Mouse (Mus musculus): Measurements from ENCODE around the gene Snrnp200. TPM values are rescaled to one million over a fixed set of nuclear protein-coding genes. Genes with fewer than 3 reads are reported as not detected.

The Snrnp200 gene
- polyA plus RNA-seq, 1 experiment, result 63.6 TPM

GRCm38 (mm10) chr2:127217746-127218145 is 9.6 kb downstream of the Snrnp200 start:
- Histone ChIP-seq H3K27ac (ENCODE audit: insufficient read depth, low read length) (no peak overlapping the region), H3K4me1 (ENCODE audit: control insufficient read depth, insufficient read depth, low read length) (no peaks in the 10 kb centered on the region), H3K4me3 (ENCODE audit: insufficient read depth, low read length) (no peak overlapping the region)
- TF ChIP-seq CTCF (IDR thresholded peaks at IDR 0.05; ENCODE audit: borderline replicate concordance, insufficient read depth, low read length) (no peak), POLR2A (IDR thresholded peaks at IDR 0.05; ENCODE audit: low read depth, low read length) (no peak)

GRCm38 (mm10) chr2:127225261-127225660 is 17.1 kb downstream of the Snrnp200 start:
- TF ChIP-seq POLR2A (IDR thresholded peaks at IDR 0.05; ENCODE audit: low read depth, low read length) (no peak), CTCF (IDR thresholded peaks at IDR 0.05; ENCODE audit: borderline replicate concordance, insufficient read depth, low read length) (no peak)
- Histone ChIP-seq H3K4me1 (ENCODE audit: control insufficient read depth, insufficient read depth, low read length) (no peaks in the 10 kb centered on the region), H3K27ac (ENCODE audit: insufficient read depth, low read length) (no peak overlapping the region), H3K4me3 (ENCODE audit: insufficient read depth, low read length) (no peak overlapping the region)

GRCm38 (mm10) chr2:127237897-127238610 is 29.9 kb downstream of the Snrnp200 start:
- H3K27ac ChIP-seq (ENCODE audit: insufficient read depth, low read length), result no peak overlapping the region
- no peaks in the 10 kb centered on the region for H3K4me1 ChIP-seq (ENCODE audit: control insufficient read depth, insufficient read depth, low read length)
- TF ChIP-seq POLR2A (IDR thresholded peaks at IDR 0.05; ENCODE audit: low read depth, low read length), result no peak
- H3K4me3 ChIP-seq (ENCODE audit: insufficient read depth, low read length), result no peak overlapping the region

- Histone ChIP-seq H3K4me3 (ENCODE audit: insufficient read depth, low read length) (no peak overlapping the region), H3K27ac (ENCODE audit: insufficient read depth, low read length) (no peak overlapping the region), H3K4me1 (ENCODE audit: control insufficient read depth, insufficient read depth, low read length) (no peaks in the 10 kb centered on the region)
- TF ChIP-seq POLR2A (IDR thresholded peaks at IDR 0.05; ENCODE audit: low read depth, low read length), result no peak
Observed at GRCm38 (mm10) chr2:127240065-127240464, 31.9 kb downstream of the Snrnp200 start.

GRCm38 (mm10) chr2:127247592-127248333 is 39.6 kb downstream of the Snrnp200 start, which contains the start of the genes Ciao1 and Tmem127:
Ciao1 (minus strand) TSS chr2:127247816.
Tmem127 (plus strand) TSS chr2:127247908.
- peak; percentile 62 for TF ChIP-seq POLR2A (IDR thresholded peaks at IDR 0.05; ENCODE audit: low read depth, low read length)
- no peak for TF ChIP-seq CTCF (IDR thresholded peaks at IDR 0.05; ENCODE audit: borderline replicate concordance, insufficient read depth, low read length)
- H3K27ac ChIP-seq (ENCODE audit: insufficient read depth, low read length), result peak within 1 kb of the TSS; percentile 58; the same call in 1 of the 2 replicates
- H3K4me3 ChIP-seq (ENCODE audit: insufficient read depth, low read length), result peak within 1 kb of the TSS; percentile 91
- peaks cover 14% of the 10 kb centered on the region for H3K4me1 ChIP-seq (ENCODE audit: control insufficient read depth, insufficient read depth, low read length)

GRCm38 (mm10) chr2:127248334-127249004 is 40.3 kb downstream of the Snrnp200 start:
- Histone ChIP-seq H3K4me1 (ENCODE audit: control insufficient read depth, insufficient read depth, low read length) (peaks cover 14% of the 10 kb centered on the region), H3K4me3 (ENCODE audit: insufficient read depth, low read length) (peak overlapping the region; percentile 91), H3K27ac (ENCODE audit: insufficient read depth, low read length) (no peak overlapping the region)
- no peak for TF ChIP-seq CTCF (IDR thresholded peaks at IDR 0.05; ENCODE audit: borderline replicate concordance, insufficient read depth, low read length)
- no peak for TF ChIP-seq POLR2A (IDR thresholded peaks at IDR 0.05; ENCODE audit: low read depth, low read length)

- Histone ChIP-seq H3K4me3 (ENCODE audit: insufficient read depth, low read length) (no peak overlapping the region), H3K27ac (ENCODE audit: insufficient read depth, low read length) (no peak overlapping the region)
Observed at GRCm38 (mm10) chr2:127250291-127251008, 42.3 kb downstream of the Snrnp200 start.

GRCm38 (mm10) chr2:127251457-127251856 is 43.3 kb downstream of the Snrnp200 start:
- H3K4me3 ChIP-seq (ENCODE audit: insufficient read depth, low read length), result no peak overlapping the region
- no peak for TF ChIP-seq POLR2A (IDR thresholded peaks at IDR 0.05; ENCODE audit: low read depth, low read length)
- no peak for TF ChIP-seq CTCF (IDR thresholded peaks at IDR 0.05; ENCODE audit: borderline replicate concordance, insufficient read depth, low read length)
- H3K27ac ChIP-seq (ENCODE audit: insufficient read depth, low read length), result no peak overlapping the region
- peaks cover 16% of the 10 kb centered on the region for H3K4me1 ChIP-seq (ENCODE audit: control insufficient read depth, insufficient read depth, low read length)

More at GRCm38 (mm10) chr2:127250291-127251008, 42.3 kb downstream of the Snrnp200 start:
- peaks cover 17% of the 10 kb centered on the region for H3K4me1 ChIP-seq (ENCODE audit: control insufficient read depth, insufficient read depth, low read length)
- TF ChIP-seq POLR2A (IDR thresholded peaks at IDR 0.05; ENCODE audit: low read depth, low read length) (no peak), CTCF (IDR thresholded peaks at IDR 0.05; ENCODE audit: borderline replicate concordance, insufficient read depth, low read length) (no peak)

- TF ChIP-seq CTCF (IDR thresholded peaks at IDR 0.05; ENCODE audit: borderline replicate concordance, insufficient read depth, low read length) (no peak), POLR2A (IDR thresholded peaks at IDR 0.05; ENCODE audit: low read depth, low read length) (no peak)
- peaks cover 16% of the 10 kb centered on the region for H3K4me1 ChIP-seq (ENCODE audit: control insufficient read depth, insufficient read depth, low read length)
- no peak overlapping the region for H3K4me3 ChIP-seq (ENCODE audit: insufficient read depth, low read length)
- H3K27ac ChIP-seq (ENCODE audit: insufficient read depth, low read length), result no peak overlapping the region
Observed at GRCm38 (mm10) chr2:127251880-127252527, 43.8 kb downstream of the Snrnp200 start.

All from embryonic fibroblast, embryonic 13.5 days (primary cell).